Mouse (Mus musculus) midbrain, embryonic 16.5 days (tissue): ENCODE data around the gene Rai2. TPM values are rescaled to one million over a fixed set of nuclear protein-coding genes. Genes with fewer than 3 reads are reported as not detected.

Source experiments
- ATAC-seq: fragments of 200-750 bp; cut with Nextera tagmentation; 2 replicates; pipeline ENCODE4 v1.8.0; 2017; ENCODE audit warnings: moderate TSS enrichment
- H3K27ac ChIP-seq: fragments of 300-500 bp; sonication (generic); 2 replicates; pipeline ENCODE4 v1.5.1; 2014; ENCODE audit warnings: mild to moderate bottlenecking, low read length, mixed read lengths
- H3K27me3 ChIP-seq: fragments of 300-500 bp; sonication (generic); 2 replicates; pipeline ENCODE4 v1.6.1; 2014; ENCODE audit warnings: low read depth, low read length, mixed read lengths; ENCODE audit not compliant: control insufficient read depth, insufficient read depth
- H3K36me3 ChIP-seq: fragments of 300-500 bp; sonication (generic); 2 replicates; pipeline ENCODE4 v1.6.1; 2014; ENCODE audit warnings: mild to moderate bottlenecking, low read length, moderate library complexity, mixed read lengths; ENCODE audit not compliant: control insufficient read depth, insufficient read depth
- H3K4me1 ChIP-seq: fragments of 300-500 bp; sonication (generic); 2 replicates; pipeline ENCODE4 v1.6.1; 2014; ENCODE audit warnings: mild to moderate bottlenecking, low read length, mixed read lengths; ENCODE audit not compliant: control insufficient read depth, insufficient read depth
- H3K4me2 ChIP-seq: fragments of 300-500 bp; sonication (generic); 2 replicates; pipeline ENCODE4 v1.6.1; 2014; ENCODE audit warnings: mild to moderate bottlenecking, low read length, mixed read lengths
- H3K4me3 ChIP-seq: fragments of 300-500 bp; sonication (generic); 2 replicates; pipeline ENCODE4 v1.5.1; 2014; ENCODE audit warnings: low read depth, mild to moderate bottlenecking, low read length, moderate library complexity, mixed read lengths
- H3K9ac ChIP-seq: fragments of 300-500 bp; sonication (generic); 2 replicates; pipeline ENCODE4 v1.6.1; 2014; ENCODE audit warnings: low read depth, low read length, mixed read lengths
- H3K9me3 ChIP-seq: fragments of 300-500 bp; sonication (generic); replicated peaks from 2 replicates; pipeline ENCODE4 v1.6.1; 2014; ENCODE audit warnings: mild to moderate bottlenecking, low read length, mixed read lengths; ENCODE audit not compliant: control insufficient read depth, poor library complexity, severe bottlenecking
- whole genome bisulfite sequencing: fragments of 180-500 bp; shearing (Covaris S2); extraction: QIAGEN DNeasy Blood & Tissue Kit; methylation state at CpG from one replicate; pipeline ENCODE4 v1.1.7; 2014; 5-methylcytosine and 5-hydroxymethylcytosine counted together
- polyA plus RNA-seq: library from polyadenylated mRNA; unstranded; fragments of >200 nt; fragmentation: Nextera tagmentation; extraction: Ambion mirVana; gene quantifications from 2 replicates; pipeline ENCODE4 v1.2.1, GENCODE M21; 2015

The Rai2 gene
- polyA plus RNA-seq, 1 experiment from 2014 or later: 15.9 TPM

DNA sequence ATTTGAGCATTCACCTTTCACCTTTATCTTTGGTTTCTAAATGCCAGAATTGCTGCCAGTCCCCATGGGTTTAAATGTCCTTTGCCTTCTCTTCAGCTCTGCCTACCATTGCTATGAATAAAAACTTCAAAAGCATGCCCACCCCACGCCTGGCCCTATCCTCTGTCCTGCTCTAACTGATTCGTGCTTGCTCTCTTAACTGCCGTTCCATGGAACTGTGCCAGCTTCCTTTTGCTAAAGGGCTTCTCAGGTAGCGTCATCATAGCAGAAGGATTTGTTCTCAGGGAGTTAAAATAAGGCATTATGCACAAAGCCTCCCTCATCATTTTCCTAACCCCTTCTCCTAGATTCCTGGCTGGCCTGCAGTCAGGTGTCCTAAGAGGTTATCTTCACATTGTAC, 11.6 kb downstream of the Rai2 start:
- Histone ChIP-seq H3K9ac (no peak overlapping the region), H3K4me1 (peaks cover 5% of the 10 kb centered on the region; the same call in 1 of the 2 replicates), H3K36me3 (no peaks in the 10 kb centered on the region), H3K27me3 (peaks cover 4% of the 10 kb centered on the region), H3K9me3 (no peaks in the 10 kb centered on the region), H3K4me2 (no peak overlapping the region), H3K27ac (no peak overlapping the region), H3K4me3 (no peak overlapping the region)
- 58% methylated on average over 4 of the region's 4 CpGs for WGBS
- no peak for ATAC-seq

GRCm38 (mm10) chrX:161730026-161730425, 13.2 kb downstream of the Rai2 start:
- H3K4me2 ChIP-seq: no peak overlapping the region
- no peak overlapping the region for H3K9ac ChIP-seq
- peaks cover 4% of the 10 kb centered on the region for H3K27me3 ChIP-seq
- no peak for ATAC-seq
- H3K9me3 ChIP-seq: no peaks in the 10 kb centered on the region
- H3K36me3 ChIP-seq: no peaks in the 10 kb centered on the region
- H3K27ac ChIP-seq: no peak overlapping the region
- no peak overlapping the region for H3K4me3 ChIP-seq
- H3K4me1 ChIP-seq: 0 out of 2 replicates have a peak, but pooled peaks cover 2% of the 10 kb centered on the region

GRCm38 (mm10) chrX:161731859-161732258, 15.0 kb downstream of the Rai2 start:
- no peak for ATAC-seq
- Histone ChIP-seq H3K27me3 (peaks cover 4% of the 10 kb centered on the region), H3K9ac (no peak overlapping the region), H3K4me1 (0 out of 2 replicates have a peak, but pooled peaks cover 2% of the 10 kb centered on the region), H3K27ac (no peak overlapping the region), H3K9me3 (no peaks in the 10 kb centered on the region), H3K4me3 (no peak overlapping the region), H3K36me3 (no peaks in the 10 kb centered on the region), H3K4me2 (no peak overlapping the region)
- WGBS: 76% methylated on average over 3 of the region's 3 CpGs

DNA sequence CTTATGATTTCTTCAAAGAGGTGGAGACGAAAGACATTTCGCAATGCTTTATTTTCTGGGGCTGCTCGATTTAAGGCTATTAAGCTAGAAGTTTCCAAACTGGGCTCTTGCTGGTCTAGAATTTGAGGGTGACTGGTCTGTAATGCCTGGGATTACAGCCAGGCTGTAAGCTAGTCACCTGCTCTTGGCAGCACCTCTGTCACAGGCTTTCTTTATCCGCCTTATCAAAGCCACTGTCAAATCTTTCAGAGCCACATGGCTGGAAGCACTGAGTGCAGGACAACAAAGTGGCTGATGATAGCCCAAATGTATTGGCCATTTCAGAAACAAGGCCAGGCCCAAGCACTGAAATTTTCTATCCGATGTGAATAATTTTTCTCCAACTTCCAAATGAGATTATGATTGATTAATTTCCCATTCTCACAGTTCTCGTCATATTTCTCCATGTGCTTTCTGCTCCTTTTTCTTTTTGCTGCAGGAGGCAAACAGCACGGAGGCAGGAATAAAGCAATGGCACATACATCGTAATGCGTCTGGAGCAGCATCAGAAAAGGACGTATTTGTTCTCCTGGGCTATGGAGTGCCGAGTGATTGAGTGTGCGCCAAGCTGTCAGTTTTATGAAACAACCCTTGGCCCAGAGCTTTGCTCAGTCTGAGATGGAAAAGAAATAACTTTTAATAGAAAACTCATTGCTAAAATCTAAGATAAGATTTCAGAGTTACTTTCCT, 16.9 kb downstream of the Rai2 start:
- no peaks in the 10 kb centered on the region for H3K9me3 ChIP-seq
- no peaks in the 10 kb centered on the region for H3K4me1 ChIP-seq
- H3K4me3 ChIP-seq: no peak overlapping the region
- H3K36me3 ChIP-seq: no peaks in the 10 kb centered on the region
- no peak for ATAC-seq
- no peak overlapping the region for H3K27ac ChIP-seq
- H3K9ac ChIP-seq: no peak overlapping the region
- no peak overlapping the region for H3K4me2 ChIP-seq
- WGBS: 71% methylated on average over 12 of the region's 12 CpGs
- H3K27me3 ChIP-seq: peaks cover 4% of the 10 kb centered on the region

DNA sequence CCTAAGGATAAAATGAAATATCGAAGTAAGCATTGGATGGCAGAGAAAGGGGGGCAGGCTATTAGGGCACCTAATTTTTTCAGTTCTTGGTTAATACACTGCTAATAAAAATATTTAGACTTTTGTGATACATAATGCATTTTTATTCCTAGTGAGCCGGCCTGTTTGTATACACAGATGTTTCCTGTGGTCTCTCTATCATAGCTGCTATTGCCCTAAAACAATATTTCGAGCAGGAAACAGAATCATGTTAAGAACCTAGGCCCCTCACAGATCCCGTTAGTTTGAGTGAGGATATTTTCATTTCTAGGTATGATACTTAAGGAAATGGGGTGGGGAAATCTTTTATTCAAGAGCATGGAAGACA, 17.4 kb downstream of the Rai2 start:
- Histone ChIP-seq H3K4me2 (no peak overlapping the region), H3K9ac (no peak overlapping the region), H3K4me1 (no peaks in the 10 kb centered on the region), H3K36me3 (no peaks in the 10 kb centered on the region), H3K9me3 (no peaks in the 10 kb centered on the region), H3K27ac (no peak overlapping the region), H3K27me3 (peaks cover 4% of the 10 kb centered on the region), H3K4me3 (no peak overlapping the region)
- ATAC-seq: no peak
- WGBS: 80% methylated on average over 4 of the region's 4 CpGs

DNA sequence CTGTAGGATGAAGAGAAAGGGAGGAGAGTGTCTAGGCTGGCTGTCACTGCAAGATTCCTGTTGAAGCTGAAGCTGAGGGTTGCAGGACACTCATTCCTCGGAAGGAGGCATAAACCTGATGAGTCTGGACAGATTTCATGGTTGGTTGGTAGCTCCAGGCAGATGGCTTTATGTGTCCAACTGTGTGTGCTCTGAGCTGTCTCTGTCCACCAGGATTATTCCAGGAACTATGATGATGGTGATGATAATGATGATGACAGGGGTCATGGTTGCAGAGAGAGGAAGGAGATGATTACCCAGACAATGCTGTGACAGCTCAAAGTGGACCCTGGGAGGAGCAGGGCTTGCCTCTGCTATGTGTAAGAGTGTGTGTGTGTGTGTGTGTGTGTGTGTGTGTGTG, 22.5 kb downstream of the Rai2 start:
- H3K27me3 ChIP-seq: no peaks in the 10 kb centered on the region; the same call in none of the 2 replicates

GRCm38 (mm10) chrX:161743080-161743479, 26.2 kb downstream of the Rai2 start:
- H3K27me3 ChIP-seq: peaks cover 4% of the 10 kb centered on the region
- H3K9ac ChIP-seq: no peak overlapping the region
- no peak overlapping the region for H3K27ac ChIP-seq
- ATAC-seq: no peak
- H3K4me2 ChIP-seq: no peak overlapping the region
- no peaks in the 10 kb centered on the region for H3K36me3 ChIP-seq
- 0 out of 2 replicates have a peak, but pooled peaks cover 2% of the 10 kb centered on the region for H3K4me1 ChIP-seq
- H3K4me3 ChIP-seq: no peak overlapping the region
- no peaks in the 10 kb centered on the region for H3K9me3 ChIP-seq
- WGBS: 67% methylated on average over 3 of the region's 3 CpGs

More for the DNA sequence above, 22.5 kb downstream of the Rai2 start:
- 67% methylated on average over 1 of the region's 1 CpGs for WGBS
- H3K9me3 ChIP-seq: no peaks in the 10 kb centered on the region
- no peak overlapping the region for H3K4me3 ChIP-seq
- H3K27ac ChIP-seq: no peak overlapping the region
- no peak overlapping the region for H3K4me2 ChIP-seq
- no peaks in the 10 kb centered on the region for H3K36me3 ChIP-seq
- no peak for ATAC-seq
- H3K4me1 ChIP-seq: no peaks in the 10 kb centered on the region
- H3K9ac ChIP-seq: no peak overlapping the region

- 0 out of 2 replicates have a peak, but pooled peaks cover 2% of the 10 kb centered on the region for H3K4me1 ChIP-seq
- WGBS: 77% methylated on average over 3 of the region's 3 CpGs
- no peaks in the 10 kb centered on the region for H3K36me3 ChIP-seq
- no peak overlapping the region for H3K27ac ChIP-seq
- peaks cover 4% of the 10 kb centered on the region; the same call in 1 of the 2 replicates for H3K27me3 ChIP-seq
- no peak for ATAC-seq
- H3K4me3 ChIP-seq: no peak overlapping the region
- H3K9ac ChIP-seq: no peak overlapping the region
- no peaks in the 10 kb centered on the region for H3K9me3 ChIP-seq
- H3K4me2 ChIP-seq: no peak overlapping the region
Observed at GRCm38 (mm10) chrX:161745296-161745695, 28.4 kb downstream of the Rai2 start.

- no peak overlapping the region for H3K27ac ChIP-seq
- WGBS: 73% methylated on average over 2 of the region's 2 CpGs
- H3K4me3 ChIP-seq: no peak overlapping the region
- peaks cover 4% of the 10 kb centered on the region; the same call in 1 of the 2 replicates for H3K27me3 ChIP-seq
- no peak overlapping the region for H3K4me2 ChIP-seq
- no peak overlapping the region for H3K9ac ChIP-seq
- no peaks in the 10 kb centered on the region for H3K36me3 ChIP-seq
- H3K9me3 ChIP-seq: no peaks in the 10 kb centered on the region
- ATAC-seq: no peak
- H3K4me1 ChIP-seq: 0 out of 2 replicates have a peak, but pooled peaks cover 2% of the 10 kb centered on the region
Observed at GRCm38 (mm10) chrX:161747337-161747736, 30.5 kb downstream of the Rai2 start.
